Mouse (Mus musculus) bone marrow, adult 2 months (tissue): ENCODE results near the gene Rtraf.

Experiments
- CTCF ChIP-seq: fragments of 200-500 bp; IDR thresholded peaks from 2 replicates; pipeline ENCODE4 v1.5.1; 2011; ENCODE audit warnings: low read length, control low read depth; ENCODE audit not compliant: control insufficient read depth, insufficient read depth
- POLR2A ChIP-seq: fragments of 200-500 bp; IDR thresholded peaks from 2 replicates; pipeline ENCODE4 v1.6.1; 2011; ENCODE audit warnings: low read depth, mild to moderate bottlenecking, control low read depth, low read length, borderline replicate concordance; ENCODE audit not compliant: control insufficient read depth

GRCm38 (mm10) chr14:19763527-19763926, 60.1 kb downstream of the Rtraf start:
- TF ChIP-seq CTCF (no peak), POLR2A (no peak)
